Comparison of ENCODE assay signal across 8 mouse cellular contexts in the genomic region with DNA sequence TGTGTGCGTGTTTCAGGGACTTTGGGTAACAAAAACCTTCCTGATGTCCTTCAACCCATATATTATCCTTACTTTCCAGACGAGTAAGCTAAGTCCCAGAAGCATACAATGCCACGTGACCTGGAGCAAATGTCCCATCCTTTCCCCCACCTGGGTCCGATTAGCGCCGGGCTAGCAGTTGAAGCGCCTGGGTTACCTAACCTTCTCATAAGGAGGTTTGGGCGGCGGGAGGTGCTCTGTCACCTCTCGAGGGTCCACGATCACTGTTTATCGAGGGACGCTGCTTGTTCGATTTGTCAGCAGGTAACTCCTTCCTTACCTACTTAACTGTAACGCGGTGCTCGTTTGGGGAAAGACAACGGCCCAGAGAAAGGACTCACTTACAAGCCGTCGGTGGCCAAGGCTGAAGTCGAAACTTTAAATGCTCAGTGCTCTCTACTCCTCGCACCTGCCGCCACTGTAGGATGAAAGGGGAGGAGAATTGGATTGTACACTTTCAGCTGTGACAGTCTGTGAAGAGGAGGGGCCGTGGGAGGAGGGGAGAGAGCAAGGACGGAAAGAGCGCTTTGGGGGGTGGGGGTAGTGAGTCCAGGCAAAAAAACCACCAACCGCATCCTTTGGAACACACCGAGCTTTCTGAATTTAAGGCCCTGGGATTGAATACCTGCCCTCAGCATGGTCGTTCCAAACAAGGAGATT. TPM values are rescaled to one million over a fixed set of nuclear protein-coding genes. Genes with fewer than 3 reads are reported as not detected.
DNase-seq lines count a peak whose midpoint lies in the region; ATAC-seq lines count a peak whose summit lies in the region.

No protein-coding gene starts in this region.

- H3K9me3 ChIP-seq in heart, embryonic 14.5 days (ENCODE audit: control insufficient read depth, low read length): no peaks in the 10 kb centered on the region
- H3K9me3 ChIP-seq in hindbrain, embryonic 12.5 days (replicated peaks): no peaks in the 10 kb centered on the region
- no peaks in the 10 kb centered on the region for H3K9me3 ChIP-seq in midbrain, embryonic 15.5 days

- H3K27ac ChIP-seq in heart, embryonic 14.5 days (replicated peaks in 1 of 2; ENCODE audit: control insufficient read depth in 1 of 2, insufficient read depth in 1 of 2, low read depth in 2 of 2, low read length in 2 of 2): no peak overlapping the region
- H3K27ac ChIP-seq in hindbrain, embryonic 12.5 days: no peak overlapping the region
- H3K27ac ChIP-seq in midbrain, embryonic 15.5 days: no peak overlapping the region

- DNase-seq in heart, postnatal 25 days (ENCODE audit: low spot score): no peak
- peak; percentile 54 for DNase-seq in T-cell, adult 2 months (ENCODE audit: low spot score)
- no peak for DNase-seq in left cerebral cortex, postnatal 4 days
- DNase-seq in lung, postnatal 14 days: no peak

- no peaks in the 10 kb centered on the region for H3K36me3 ChIP-seq in heart, embryonic 14.5 days (ENCODE audit: control insufficient read depth, insufficient read depth, low read length)
- H3K36me3 ChIP-seq in hindbrain, embryonic 12.5 days: no peaks in the 10 kb centered on the region
- no peaks in the 10 kb centered on the region for H3K36me3 ChIP-seq in midbrain, embryonic 15.5 days (replicated peaks)

- intact Hi-C loops in heart, postnatal 25 days (cut with DNase I): no loop called here
- intact Hi-C loops in left cerebral cortex, postnatal 4 days (cut with DNase I): no loop called here

- no peak overlapping the region; the same call in 1 of the 2 replicates for H3K9ac ChIP-seq in heart, embryonic 14.5 days (ENCODE audit: low read length)
- no peak overlapping the region for H3K9ac ChIP-seq in hindbrain, embryonic 12.5 days
- no peak overlapping the region for H3K9ac ChIP-seq in midbrain, embryonic 15.5 days

- WGBS in heart, embryonic 14.5 days: 2% methylated on average over 29 of the region's 29 CpGs
- 2% methylated on average over 29 of the region's 29 CpGs for WGBS in hindbrain, embryonic 12.5 days
- WGBS in midbrain, embryonic 15.5 days: 1% methylated on average over 29 of the region's 29 CpGs

- ATAC-seq in heart, embryonic 14.5 days (ENCODE audit: insufficient number of reproducible peaks, insufficient read depth, low FRiP score, low read depth): no peak
- ATAC-seq in hindbrain, embryonic 12.5 days (ENCODE audit: low FRiP score): 0 out of 2 replicates have a peak, but pooled peaks have one; percentile 12
- ATAC-seq in midbrain, embryonic 15.5 days (replicated peaks): no peak
- no peak for ATAC-seq in granulocyte monocyte progenitor cell, adult 5-6 weeks (replicated peaks; ENCODE audit: poor library complexity, severe bottlenecking)

- peak overlapping the region; percentile 75 for H3K4me2 ChIP-seq in heart, embryonic 14.5 days (ENCODE audit: low read length)
- H3K4me2 ChIP-seq in hindbrain, embryonic 12.5 days (replicated peaks): peak overlapping the region; percentile 51
- peak overlapping the region; percentile 53 for H3K4me2 ChIP-seq in midbrain, embryonic 15.5 days

- H3K4me1 ChIP-seq in heart, embryonic 14.5 days (ENCODE audit: control insufficient read depth in 2 of 2, insufficient read depth in 2 of 2, low read length in 2 of 2): peaks cover 16 to 31% of the 10 kb centered on the region in 2 experiments
- peaks cover 33% of the 10 kb centered on the region for H3K4me1 ChIP-seq in hindbrain, embryonic 12.5 days
- H3K4me1 ChIP-seq in midbrain, embryonic 15.5 days: peaks cover 30% of the 10 kb centered on the region

- H3K27me3 ChIP-seq in heart, embryonic 14.5 days (ENCODE audit: control insufficient read depth, insufficient read depth, low read length): peaks cover 90% of the 10 kb centered on the region
- H3K27me3 ChIP-seq in hindbrain, embryonic 12.5 days: peaks cover 98% of the 10 kb centered on the region
- H3K27me3 ChIP-seq in midbrain, embryonic 15.5 days (replicated peaks): peaks cover 75% of the 10 kb centered on the region

- peak overlapping the region; percentile 32 to 39 for H3K4me3 ChIP-seq in heart, embryonic 14.5 days (ENCODE audit: control insufficient read depth in 1 of 2, insufficient read depth in 1 of 2, low read depth in 1 of 2, low read length in 2 of 2)
- peak overlapping the region; percentile 22 for H3K4me3 ChIP-seq in hindbrain, embryonic 12.5 days
- H3K4me3 ChIP-seq in midbrain, embryonic 15.5 days: peak overlapping the region; percentile 44

RNA-seq across cellular contexts. Expression of gene Dnajc5g, which starts 11.8 kb away (rescaled TPM):
- polyA plus RNA-seq in heart, embryonic 14.5 days (2014; fragmentation: Nextera tagmentation; extraction: Ambion mirVana): not detected in 2 replicates
- not detected for total RNA-seq in heart, postnatal 25 days (2021)
- not detected in 2 replicates for polyA plus RNA-seq in hindbrain, embryonic 12.5 days (2016; fragmentation: Nextera tagmentation; extraction: Ambion mirVana)
- polyA plus RNA-seq in midbrain, embryonic 15.5 days (2015; fragmentation: Nextera tagmentation; extraction: Ambion mirVana): not detected in 2 replicates
- not detected in 2 replicates for total RNA-seq in granulocyte monocyte progenitor cell, adult 5-6 weeks (2014; fragmentation: Nextera tagmentation)
- total RNA-seq in granulocyte monocyte progenitor cell, adult 5-6 weeks (2017): not detected in 2 replicates
- total RNA-seq in left cerebral cortex, postnatal 4 days (2021): not detected

RNA-seq across cellular contexts. Expression of gene Slc30a3, which starts 13.8 kb away (rescaled TPM):
- 0.26 and 0.43 TPM in 2 replicates for polyA plus RNA-seq in heart, embryonic 14.5 days (2014; fragmentation: Nextera tagmentation; extraction: Ambion mirVana)
- total RNA-seq in heart, postnatal 25 days (2021): not detected
- 15.7 and 16.2 TPM in 2 replicates for polyA plus RNA-seq in hindbrain, embryonic 12.5 days (2016; fragmentation: Nextera tagmentation; extraction: Ambion mirVana)
- polyA plus RNA-seq in midbrain, embryonic 15.5 days (2015; fragmentation: Nextera tagmentation; extraction: Ambion mirVana): 20.4 and 21.5 TPM in 2 replicates
- not detected in 2 replicates for total RNA-seq in granulocyte monocyte progenitor cell, adult 5-6 weeks (2014; fragmentation: Nextera tagmentation)
- not detected in 2 replicates for total RNA-seq in granulocyte monocyte progenitor cell, adult 5-6 weeks (2017)
- total RNA-seq in left cerebral cortex, postnatal 4 days (2021): 10 to 100 TPM; 11.9 to 14.1 TPM

RNA-seq across cellular contexts. Expression of gene Trim54, which starts 22.3 kb away (rescaled TPM):
- polyA plus RNA-seq in heart, embryonic 14.5 days (2014; fragmentation: Nextera tagmentation; extraction: Ambion mirVana): 7.0 and 9.3 TPM in 2 replicates
- 100 to 1,000 TPM; 183 to 212 TPM for total RNA-seq in heart, postnatal 25 days (2021)
- 0.40 and 0.86 TPM in 2 replicates for polyA plus RNA-seq in hindbrain, embryonic 12.5 days (2016; fragmentation: Nextera tagmentation; extraction: Ambion mirVana)
- not detected in 2 replicates for polyA plus RNA-seq in midbrain, embryonic 15.5 days (2015; fragmentation: Nextera tagmentation; extraction: Ambion mirVana)
- total RNA-seq in granulocyte monocyte progenitor cell, adult 5-6 weeks (2014; fragmentation: Nextera tagmentation): not detected in 2 replicates
- total RNA-seq in granulocyte monocyte progenitor cell, adult 5-6 weeks (2017): not detected in 2 replicates
- total RNA-seq in left cerebral cortex, postnatal 4 days (2021): not detected

RNA-seq across cellular contexts. Expression of gene Cad, which starts 39.7 kb away (rescaled TPM):
- polyA plus RNA-seq in heart, embryonic 14.5 days (2014; fragmentation: Nextera tagmentation; extraction: Ambion mirVana): 13.3 and 14.3 TPM in 2 replicates
- total RNA-seq in heart, postnatal 25 days (2021): 10 to 100 TPM; 14.4 to 15.5 TPM
- polyA plus RNA-seq in hindbrain, embryonic 12.5 days (2016; fragmentation: Nextera tagmentation; extraction: Ambion mirVana): 32.2 and 32.4 TPM in 2 replicates
- 14.9 and 16.2 TPM in 2 replicates for polyA plus RNA-seq in midbrain, embryonic 15.5 days (2015; fragmentation: Nextera tagmentation; extraction: Ambion mirVana)
- total RNA-seq in granulocyte monocyte progenitor cell, adult 5-6 weeks (2014; fragmentation: Nextera tagmentation): 57.4 and 70.3 TPM in 2 replicates
- 23.1 and 39.5 TPM in 2 replicates for total RNA-seq in granulocyte monocyte progenitor cell, adult 5-6 weeks (2017)
- 10 to 100 TPM; 34.1 to 37.6 TPM for total RNA-seq in left cerebral cortex, postnatal 4 days (2021)

RNA-seq across cellular contexts. Expression of gene Ucn, which starts 44.4 kb away (rescaled TPM):
- polyA plus RNA-seq in heart, embryonic 14.5 days (2014; fragmentation: Nextera tagmentation; extraction: Ambion mirVana): not detected in 2 replicates
- total RNA-seq in heart, postnatal 25 days (2021): not detected
- polyA plus RNA-seq in hindbrain, embryonic 12.5 days (2016; fragmentation: Nextera tagmentation; extraction: Ambion mirVana): not detected in 2 replicates
- not detected in 2 replicates for polyA plus RNA-seq in midbrain, embryonic 15.5 days (2015; fragmentation: Nextera tagmentation; extraction: Ambion mirVana)
- total RNA-seq in granulocyte monocyte progenitor cell, adult 5-6 weeks (2014; fragmentation: Nextera tagmentation): not detected in 2 replicates
- total RNA-seq in granulocyte monocyte progenitor cell, adult 5-6 weeks (2017): not detected in 2 replicates
- total RNA-seq in left cerebral cortex, postnatal 4 days (2021): not detected

Comparison
In these comparisons a context has a peak if more than half of its experiments do, and no peak if none do; other contexts are left out.
1. RNA of gene Slc30a3, which starts 13.8 kb away (total RNA-seq): 11.9 to 14.1 TPM in left cerebral cortex, postnatal 4 days; not detected in heart, postnatal 25 days and not detected in granulocyte monocyte progenitor cell, adult 5-6 weeks; every median in the first group is over 10 times any median in the second.
2. RNA of gene Trim54, which starts 22.3 kb away (total RNA-seq): 183 to 212 TPM in heart, postnatal 25 days; not detected in left cerebral cortex, postnatal 4 days and not detected in granulocyte monocyte progenitor cell, adult 5-6 weeks; every median in the first group is over 100 times any median in the second.
3. Peak in every context shown above with its lines, with median percentiles within 50 percentile points of each other: H3K4me2 ChIP-seq and H3K4me3 ChIP-seq.